Mouse (Mus musculus): ENCODE results near the gene Rapgef2. TPM values are rescaled to one million over a fixed set of nuclear protein-coding genes. Genes with fewer than 3 reads are reported as not detected.
A peak's percentile ranks its signal among the peaks of the same experiment; 100 is the strongest.

The Rapgef2 gene
- polyA plus RNA-seq, 2 experiments from 2014 or later, result 4.3 to 5.8 TPM

- no peak for ATAC-seq
Observed at GRCm38 (mm10) chr3:79283031-79283430, 3.3 kb downstream of the Rapgef2 start.

GRCm38 (mm10) chr3:79275856-79276645 lies 10.3 kb downstream of the Rapgef2 start:
- ATAC-seq, result no peak

- no peak for ATAC-seq
Observed at GRCm38 (mm10) chr3:79273350-79273749, 13.0 kb downstream of the Rapgef2 start.

- ATAC-seq, result peak; percentile 82
Observed at GRCm38 (mm10) chr3:79272939-79273338, 13.4 kb downstream of the Rapgef2 start.

GRCm38 (mm10) chr3:79270980-79271555 lies 15.2 kb downstream of the Rapgef2 start:
- no peak for ATAC-seq

- no peak for ATAC-seq
Observed at GRCm38 (mm10) chr3:79269872-79270271, 16.4 kb downstream of the Rapgef2 start.

- ATAC-seq, result no peak
Observed at GRCm38 (mm10) chr3:79266976-79267375, 19.3 kb downstream of the Rapgef2 start.

- no peak for ATAC-seq
Observed at GRCm38 (mm10) chr3:79261816-79262316, 24.5 kb downstream of the Rapgef2 start.

- no peak for ATAC-seq
Observed at GRCm38 (mm10) chr3:79254023-79254422, 32.3 kb downstream of the Rapgef2 start.

GRCm38 (mm10) chr3:79253416-79253815 lies 32.9 kb downstream of the Rapgef2 start:
- ATAC-seq, result peak; percentile 18

- ATAC-seq, result peak; percentile 38
Observed at GRCm38 (mm10) chr3:79252921-79253394, 33.4 kb downstream of the Rapgef2 start.

- no peak for ATAC-seq
Observed at GRCm38 (mm10) chr3:79249955-79250354, 36.4 kb downstream of the Rapgef2 start.

- ATAC-seq, result peak; percentile 58
Observed at GRCm38 (mm10) chr3:79248659-79249235, 37.6 kb downstream of the Rapgef2 start.

GRCm38 (mm10) chr3:79248208-79248607 lies 38.1 kb downstream of the Rapgef2 start:
- ATAC-seq, result peak; percentile 68

GRCm38 (mm10) chr3:79244347-79244746 lies 42.0 kb downstream of the Rapgef2 start:
- ATAC-seq, result no peak

GRCm38 (mm10) chr3:79242922-79243705 lies 43.2 kb downstream of the Rapgef2 start:
- no peak for ATAC-seq

GRCm38 (mm10) chr3:79242298-79242697 lies 44.0 kb downstream of the Rapgef2 start:
- no peak for ATAC-seq

- peak; percentile 59 for ATAC-seq
Observed at GRCm38 (mm10) chr3:79239066-79239462, 47.3 kb downstream of the Rapgef2 start.

- no peak for ATAC-seq
Observed at GRCm38 (mm10) chr3:79238456-79239065, 47.8 kb downstream of the Rapgef2 start.

- peak; percentile 91 for ATAC-seq
Observed at GRCm38 (mm10) chr3:79237619-79238342, 48.5 kb downstream of the Rapgef2 start.

GRCm38 (mm10) chr3:79234485-79234884 lies 51.8 kb downstream of the Rapgef2 start:
- no peak for ATAC-seq

Measured in activated CD4-positive, CD25-positive, alpha-beta regulatory T cell, adult 4 months (primary cell).